Mouse (Mus musculus) embryonic facial prominence, embryonic 12.5 days (tissue): ENCODE measurements around the gene Rundc3a. TPM values are rescaled to one million over a fixed set of nuclear protein-coding genes. Genes with fewer than 3 reads are reported as not detected.
"Not testable (repeated sequence)": the region's sequence is repeated elsewhere in the genome, so short reads cannot be mapped to it uniquely, and the experiment has no call there.

ENCODE experiments used
- ATAC-seq: fragments of 200-750 bp; cut with Nextera tagmentation; 2 replicates; pipeline ENCODE4 v1.8.0; 2017; ENCODE audit not compliant: insufficient number of reproducible peaks, insufficient read depth, low FRiP score, low TSS enrichment
- H3K27ac ChIP-seq: fragments of 300-500 bp; sonication (generic); 2 replicates; pipeline ENCODE4 v1.5.1; 2016; ENCODE audit warnings: mild to moderate bottlenecking
- H3K27me3 ChIP-seq: fragments of 300-500 bp; sonication (generic); 2 replicates; pipeline ENCODE4 v1.6.1; 2016; ENCODE audit warnings: mild to moderate bottlenecking, moderate library complexity
- H3K36me3 ChIP-seq: fragments of 300-500 bp; sonication (generic); 2 replicates; pipeline ENCODE4 v1.6.1; 2016; ENCODE audit warnings: mild to moderate bottlenecking
- H3K4me1 ChIP-seq: fragments of 300-500 bp; sonication (generic); 2 replicates; pipeline ENCODE4 v1.6.1; 2016
- H3K4me2 ChIP-seq: fragments of 300-500 bp; sonication (generic); replicated peaks from 2 replicates; pipeline ENCODE4 v1.6.1; 2016; ENCODE audit warnings: mild to moderate bottlenecking, moderate library complexity
- H3K4me3 ChIP-seq: fragments of 300-500 bp; sonication (generic); 2 replicates; pipeline ENCODE4 v1.5.1; 2016; ENCODE audit warnings: mild to moderate bottlenecking
- H3K9ac ChIP-seq: fragments of 300-500 bp; sonication (generic); 2 replicates; pipeline ENCODE4 v1.6.1; 2016; ENCODE audit warnings: mild to moderate bottlenecking, moderate library complexity
- H3K9me3 ChIP-seq: fragments of 300-500 bp; sonication (generic); 2 replicates; pipeline ENCODE4 v1.6.1; 2016; ENCODE audit warnings: mild to moderate bottlenecking, moderate library complexity
- WGBS: fragments of 180-500 bp; shearing (Covaris S2); methylation state at CpG from one replicate; pipeline ENCODE4 v1.1.7; 2016; 5-methylcytosine and 5-hydroxymethylcytosine counted together
- polyA plus RNA-seq: library from polyadenylated mRNA; unstranded; fragments of >200 nt; fragmentation: Nextera tagmentation; extraction: Ambion mirVana; gene quantifications from 2 replicates; pipeline ENCODE4 v1.2.1, GENCODE M21; 2016

Gene Rundc3a
- polyA plus RNA-seq, 1 experiment from 2014 or later, result 15.9 TPM

- peak overlapping the region; percentile 80 for H3K4me3 ChIP-seq
- ATAC-seq, result peak; percentile 43; the same call in 1 of the 2 replicates
- WGBS, result under 1% methylated on average over 79 of the region's 85 CpGs
- H3K4me2 ChIP-seq, result peak overlapping the region; percentile 83
- no peaks in the 10 kb centered on the region for H3K9me3 ChIP-seq
- peaks cover 28% of the 10 kb centered on the region for H3K4me1 ChIP-seq
- peaks cover 28% of the 10 kb centered on the region for H3K36me3 ChIP-seq
- H3K27ac ChIP-seq, result peak overlapping the region; percentile 87
- H3K27me3 ChIP-seq, result peaks cover 5% of the 10 kb centered on the region
- peak overlapping the region; percentile 85 for H3K9ac ChIP-seq
Observed at GRCm38 (mm10) chr11:102406900-102407833, 14.0 kb downstream of the Rundc3a start.

GRCm38 (mm10) chr11:102407834-102408215 is 14.6 kb downstream of the Rundc3a start, which contains the start of gene Slc25a39:
TSS of gene Slc25a39 (minus strand) at chr11:102407946.
- Histone ChIP-seq H3K27ac (peak within 1 kb of the TSS; percentile 87), H3K9ac (peak within 1 kb of the TSS; percentile 85), H3K4me3 (peak within 1 kb of the TSS; percentile 80), H3K27me3 (no peaks in the 10 kb centered on the region), H3K36me3 (peaks cover 22% of the 10 kb centered on the region), H3K4me1 (peaks cover 28% of the 10 kb centered on the region), H3K4me2 (peak within 1 kb of the TSS; percentile 83), H3K9me3 (no peaks in the 10 kb centered on the region)
- under 1% methylated on average over 19 of the region's 19 CpGs for WGBS
- no peak for ATAC-seq

GRCm38 (mm10) chr11:102408344-102408876 is 15.2 kb downstream of the Rundc3a start:
- under 1% methylated on average over 32 of the region's 32 CpGs for WGBS
- H3K4me1 ChIP-seq, result peaks cover 28% of the 10 kb centered on the region

GRCm38 (mm10) chr11:102408888-102409794 is 15.9 kb downstream of the Rundc3a start:
- Histone ChIP-seq H3K9ac (no peak overlapping the region), H3K27ac (peak overlapping the region; percentile 87), H3K4me3 (peak overlapping the region; percentile 80), H3K4me2 (peak overlapping the region; percentile 83), H3K27me3 (no peaks in the 10 kb centered on the region), H3K4me1 (peaks cover 28% of the 10 kb centered on the region), H3K36me3 (peaks cover 9% of the 10 kb centered on the region), H3K9me3 (no peaks in the 10 kb centered on the region)
- ATAC-seq, result no peak
- WGBS, result 36% methylated on average over 15 of the region's 15 CpGs

More at GRCm38 (mm10) chr11:102408344-102408876, 15.2 kb downstream of the Rundc3a start:
- ATAC-seq, result peak; percentile 86
- Histone ChIP-seq H3K9ac (peak overlapping the region; percentile 85), H3K9me3 (no peaks in the 10 kb centered on the region), H3K27me3 (no peaks in the 10 kb centered on the region), H3K4me3 (peak overlapping the region; percentile 80), H3K36me3 (peaks cover 16% of the 10 kb centered on the region), H3K4me2 (peak overlapping the region; percentile 83), H3K27ac (peak overlapping the region; percentile 87)

- H3K4me1 ChIP-seq, result peaks cover 24% of the 10 kb centered on the region
- H3K27me3 ChIP-seq, result no peaks in the 10 kb centered on the region
- H3K36me3 ChIP-seq, result peaks cover 2% of the 10 kb centered on the region; the same call in 1 of the 2 replicates
- 84% methylated on average over 3 of the region's 3 CpGs for WGBS
- no peak overlapping the region for H3K9ac ChIP-seq
- no peak overlapping the region for H3K4me3 ChIP-seq
- H3K9me3 ChIP-seq, result no peaks in the 10 kb centered on the region
- no peak overlapping the region for H3K4me2 ChIP-seq
- H3K27ac ChIP-seq, result no peak overlapping the region
- ATAC-seq, result no peak
Observed at GRCm38 (mm10) chr11:102409795-102410330, 16.7 kb downstream of the Rundc3a start.

- H3K9me3 ChIP-seq, H3K4me2 ChIP-seq, H3K27ac ChIP-seq, H3K27me3 ChIP-seq, H3K36me3 ChIP-seq, H3K9ac ChIP-seq, H3K4me3 ChIP-seq, ATAC-seq: not testable (repeated sequence)
- WGBS, result 100% methylated on average over 3 of the region's 3 CpGs
- H3K4me1 ChIP-seq, result peaks cover 20% of the 10 kb centered on the region
Observed at GRCm38 (mm10) chr11:102410345-102410744, 17.1 kb downstream of the Rundc3a start.

- Histone ChIP-seq H3K9me3 (no peaks in the 10 kb centered on the region), H3K9ac (no peak overlapping the region), H3K4me3 (no peak overlapping the region), H3K27me3 (no peaks in the 10 kb centered on the region), H3K4me2 (no peak overlapping the region), H3K36me3 (no peaks in the 10 kb centered on the region), H3K27ac (no peak overlapping the region), H3K4me1 (peaks cover 12% of the 10 kb centered on the region)
- 81% methylated on average over 3 of the region's 3 CpGs for WGBS
- ATAC-seq, result no peak
Observed at GRCm38 (mm10) chr11:102411061-102411460, 17.9 kb downstream of the Rundc3a start.

- no peak overlapping the region for H3K9ac ChIP-seq
- no peaks in the 10 kb centered on the region for H3K27me3 ChIP-seq
- H3K4me2 ChIP-seq, result no peak overlapping the region
- H3K4me3 ChIP-seq, result no peak overlapping the region
- ATAC-seq, result no peak
- peaks cover 6% of the 10 kb centered on the region; the same call in 1 of the 2 replicates for H3K4me1 ChIP-seq
- no peak overlapping the region for H3K27ac ChIP-seq
- H3K36me3 ChIP-seq, result no peaks in the 10 kb centered on the region
- WGBS, result 8% methylated on average over 11 of the region's 11 CpGs
- no peaks in the 10 kb centered on the region for H3K9me3 ChIP-seq
Observed at GRCm38 (mm10) chr11:102411704-102412103, 18.5 kb downstream of the Rundc3a start.

GRCm38 (mm10) chr11:102413059-102413458 is 19.9 kb downstream of the Rundc3a start:
- ATAC-seq, result no peak
- Histone ChIP-seq H3K4me3 (no peak overlapping the region), H3K4me2 (no peak overlapping the region), H3K27ac (no peak overlapping the region), H3K36me3 (no peaks in the 10 kb centered on the region), H3K9ac (no peak overlapping the region), H3K4me1 (0 out of 2 replicates have a peak, but pooled peaks cover 6% of the 10 kb centered on the region), H3K27me3 (no peaks in the 10 kb centered on the region), H3K9me3 (no peaks in the 10 kb centered on the region)
- 79% methylated on average over 8 of the region's 8 CpGs for WGBS

GRCm38 (mm10) chr11:102415034-102415802 is 22.0 kb downstream of the Rundc3a start:
- Histone ChIP-seq H3K27me3 (no peaks in the 10 kb centered on the region), H3K36me3 (no peaks in the 10 kb centered on the region), H3K4me2 (no peak overlapping the region), H3K4me1 (no peaks in the 10 kb centered on the region), H3K9ac (no peak overlapping the region), H3K27ac (0 out of 2 replicates have a peak overlapping the region, but pooled peaks have one; percentile 3), H3K4me3 (no peak overlapping the region), H3K9me3 (no peaks in the 10 kb centered on the region)
- 70% methylated on average over 10 of the region's 10 CpGs for WGBS
- no peak for ATAC-seq
